24 mouse cellular contexts compared by ENCODE assay signal in genomic region chr2:49911296-49912034, GRCm38 (mm10).
DNase-seq lines count a peak whose midpoint lies in the region; ATAC-seq lines count a peak whose summit lies in the region.
"Had no signal": no experiment of that assay in that cellular context is flagged by ENCODE, and none has a peak within 500 bp of the region (broad histone marks: within the 10 kb centered on the region; RNA-seq: fewer than 3 reads in every experiment).

No protein-coding gene starts in this region.

- peak overlapping the region; percentile 53; the same call in 1 of the 2 replicates for H3K27ac ChIP-seq in forebrain, embryonic 10.5 days
- no peak overlapping the region for H3K27ac ChIP-seq in forebrain, embryonic 15.5 days (replicated peaks)
- peak overlapping the region; percentile 42; the same call in 1 of the 2 replicates for H3K27ac ChIP-seq in midbrain, embryonic 10.5 days (replicated peaks)
- no peak overlapping the region for H3K27ac ChIP-seq in midbrain, embryonic 13.5 days
- H3K27ac ChIP-seq: embryonic facial prominence, embryonic 13.5 days; kidney, postnatal 0 days; left cerebral cortex, adult 2 months; liver, embryonic 13.5 days had no signal

- no peak for ATAC-seq in forebrain, embryonic 15.5 days (replicated peaks)
- no peak for ATAC-seq in midbrain, embryonic 13.5 days
- ATAC-seq: activated CD4-positive, CD25-positive, alpha-beta regulatory T cell, adult 4 months; forebrain, postnatal 0 days; inflammation-experienced regulatory T-cells, adult 6 months had no signal

- DNase-seq in forebrain, embryonic 10.5 days (ENCODE audit: extremely low spot score, low spot score): no peak
- DNase-seq in midbrain, embryonic 10.5 days (ENCODE audit: low spot score): peak; percentile 23
- peak; percentile 25 for DNase-seq in adipocyte (ENCODE audit: low spot score)
- peak; percentile 83 for DNase-seq in retina, embryonic 14.5 days (ENCODE audit: low spot score)
- no peak for DNase-seq in testis, postnatal 10 days (ENCODE audit: low spot score)
- DNase-seq: adrenal gland, postnatal 25 days; cerebellum, adult 9-10 months; forebrain, postnatal 0 days; gastrocnemius, postnatal 36 days; heart, postnatal 36 days; kidney, adult 18-20 months; liver, embryonic 13.5 days; lung, adult 2 months; lung, postnatal 36 days; thymus, adult 2 months; thymus, postnatal 4 days had no signal

- H3K9me3 ChIP-seq in forebrain, embryonic 10.5 days: no peaks in the 10 kb centered on the region
- H3K9me3 ChIP-seq in forebrain, embryonic 15.5 days: no peaks in the 10 kb centered on the region
- H3K9me3 ChIP-seq in midbrain, embryonic 10.5 days (replicated peaks): no peaks in the 10 kb centered on the region
- H3K9me3 ChIP-seq in midbrain, embryonic 13.5 days: no peaks in the 10 kb centered on the region
- H3K9me3 ChIP-seq: embryonic facial prominence, embryonic 13.5 days; liver, embryonic 13.5 days; megakaryocyte, embryonic 14.5 days had no signal

- no peak overlapping the region for H3K9ac ChIP-seq in forebrain, embryonic 15.5 days (replicated peaks)
- no peak overlapping the region for H3K9ac ChIP-seq in midbrain, embryonic 13.5 days (replicated peaks)
- H3K9ac ChIP-seq: embryonic facial prominence, embryonic 13.5 days; forebrain, postnatal 0 days; liver, embryonic 13.5 days had no signal

- WGBS in forebrain, embryonic 10.5 days: 74% methylated on average over 7 of the region's 7 CpGs
- WGBS in forebrain, embryonic 15.5 days: 67% methylated on average over 7 of the region's 7 CpGs
- WGBS in midbrain, embryonic 10.5 days: 69% methylated on average over 7 of the region's 7 CpGs
- WGBS in midbrain, embryonic 13.5 days: 68% methylated on average over 7 of the region's 7 CpGs

- peaks cover 38% of the 10 kb centered on the region for H3K4me1 ChIP-seq in forebrain, embryonic 10.5 days
- no peaks in the 10 kb centered on the region; the same call in 1 of the 2 replicates for H3K4me1 ChIP-seq in forebrain, embryonic 15.5 days
- peaks cover 38% of the 10 kb centered on the region for H3K4me1 ChIP-seq in midbrain, embryonic 10.5 days
- H3K4me1 ChIP-seq in midbrain, embryonic 13.5 days (replicated peaks): peaks cover 13% of the 10 kb centered on the region; the same call in 1 of the 2 replicates
- H3K4me1 ChIP-seq: liver, embryonic 13.5 days; megakaryocyte, embryonic 14.5 days had no signal

- H3K27me3 ChIP-seq in forebrain, embryonic 10.5 days (ENCODE audit: poor library complexity, severe bottlenecking): no peaks in the 10 kb centered on the region
- no peaks in the 10 kb centered on the region for H3K27me3 ChIP-seq in forebrain, embryonic 15.5 days
- peaks cover 6% of the 10 kb centered on the region; the same call in 1 of the 2 replicates for H3K27me3 ChIP-seq in midbrain, embryonic 10.5 days (ENCODE audit: low read depth, poor library complexity, severe bottlenecking)
- H3K27me3 ChIP-seq in midbrain, embryonic 13.5 days: no peaks in the 10 kb centered on the region
- H3K27me3 ChIP-seq: embryonic facial prominence, embryonic 13.5 days; liver, embryonic 13.5 days had no signal

- no peaks in the 10 kb centered on the region for H3K36me3 ChIP-seq in forebrain, embryonic 10.5 days (replicated peaks)
- H3K36me3 ChIP-seq in forebrain, embryonic 15.5 days: no peaks in the 10 kb centered on the region
- H3K36me3 ChIP-seq in midbrain, embryonic 10.5 days: no peaks in the 10 kb centered on the region
- H3K36me3 ChIP-seq in midbrain, embryonic 13.5 days: no peaks in the 10 kb centered on the region
- H3K36me3 ChIP-seq: embryonic facial prominence, embryonic 13.5 days; liver, embryonic 13.5 days had no signal

- no peak overlapping the region for H3K4me3 ChIP-seq in forebrain, embryonic 10.5 days
- no peak overlapping the region for H3K4me3 ChIP-seq in forebrain, embryonic 15.5 days
- no peak overlapping the region for H3K4me3 ChIP-seq in midbrain, embryonic 10.5 days
- H3K4me3 ChIP-seq in midbrain, embryonic 13.5 days (replicated peaks): no peak overlapping the region
- H3K4me3 ChIP-seq: embryonic facial prominence, embryonic 13.5 days; left cerebral cortex, adult 2 months; liver, embryonic 13.5 days; megakaryocyte, embryonic 14.5 days had no signal

- no peak overlapping the region for H3K4me2 ChIP-seq in forebrain, embryonic 15.5 days (replicated peaks)
- H3K4me2 ChIP-seq in midbrain, embryonic 13.5 days (replicated peaks): no peak overlapping the region
- H3K4me2 ChIP-seq: embryonic facial prominence, embryonic 13.5 days; liver, embryonic 13.5 days had no signal

Comparison
In these comparisons a context has a peak if more than half of its experiments do, and no peak if none do; other contexts are left out.
1. H3K27ac ChIP-seq: peak in forebrain, embryonic 10.5 days (single experiment) and midbrain, embryonic 10.5 days (single experiment); none in forebrain, embryonic 15.5 days (single experiment) and midbrain, embryonic 13.5 days (single experiment).
2. DNase-seq: peak in midbrain, embryonic 10.5 days (single experiment), adipocyte (single experiment) and retina, embryonic 14.5 days (single experiment); none in forebrain, embryonic 10.5 days (single experiment) and testis, postnatal 10 days (single experiment).